Mouse (Mus musculus) G1E-ER4 (cell line): ENCODE measurements around the gene Gm10413. TPM values are rescaled to one million over a fixed set of nuclear protein-coding genes. Genes with fewer than 3 reads are reported as not detected.
"Not testable (repeated sequence)": the region's sequence is repeated elsewhere in the genome, so short reads cannot be mapped to it uniquely, and the experiment has no call there.

Experiments used
- GATA1 ChIP-seq: IDR thresholded peaks from one replicate; pipeline ENCODE4 v1.8.0; 2012; ENCODE audit warnings: low read length, inconsistent platforms
- polyA plus RNA-seq: library from polyadenylated mRNA; stranded (reverse); fragments of >175 nt; gene quantifications from 2 replicates; pipeline ENCODE4 v1.2.3, GENCODE M21; 2012

The Gm10413 gene
- polyA plus RNA-seq: not detected in 2 replicates

- not testable (repeated sequence) for TF ChIP-seq GATA1
Measured at GRCm38 (mm10) chr14:3394793-3395192, at the start of gene Gm10413. Gm10413 (plus strand) TSS chr14:3395093.

GRCm38 (mm10) chr14:3412314-3412713, 17.4 kb downstream of the Gm10413 start, which contains the start of gene Gm10409:
Gm10409 (plus strand) TSS chr14:3412614.
- TF ChIP-seq GATA1: not testable (repeated sequence)

- not testable (repeated sequence) for TF ChIP-seq GATA1
Measured at GRCm38 (mm10) chr14:3427803-3428202, 32.9 kb downstream of the Gm10413 start, which contains the start of gene Gm3005. Gm3005 (plus strand) TSS chr14:3428103.

- TF ChIP-seq GATA1: not testable (repeated sequence)
Measured at GRCm38 (mm10) chr14:3449079-3449478, 54.2 kb downstream of the Gm10413 start, which contains the start of gene Gm10408. Gm10408 (plus strand) TSS chr14:3449379.

Other genes with a start within 250 kb of the Gm10413 start
- gene Gm5795, start 206.8 kb upstream of the Gm10413 start, polyA plus RNA-seq: not detected in 2 replicates
- not detected in 2 replicates for gene D830030K20Rik, start 186.6 kb upstream of the Gm10413 start, polyA plus RNA-seq
- not detected in 2 replicates for gene Gm2956, start 62.5 kb upstream of the Gm10413 start, polyA plus RNA-seq
- gene Gm10409, start 17.5 kb downstream of the Gm10413 start, polyA plus RNA-seq: not detected in 2 replicates
- gene Gm3005, start 33.0 kb downstream of the Gm10413 start, polyA plus RNA-seq: not detected in 2 replicates
- not detected in 2 replicates for gene Gm10408, start 54.3 kb downstream of the Gm10413 start, polyA plus RNA-seq
- gene Gm3012, start 239.4 kb downstream of the Gm10413 start, polyA plus RNA-seq: not detected in 2 replicates